Mouse (Mus musculus) kidney, embryonic 16.5 days (tissue): ENCODE data around the gene Gm6482. TPM values are rescaled to one million over a fixed set of nuclear protein-coding genes. Genes with fewer than 3 reads are reported as not detected.
A peak's percentile ranks its signal among the peaks of the same experiment; 100 is the strongest.
"Not testable (repeated sequence)": the region's sequence is repeated elsewhere in the genome, so short reads cannot be mapped to it uniquely, and the experiment has no call there.

Experiments used
- ATAC-seq: fragments of 200-750 bp; cut with Nextera tagmentation; 2 replicates; pipeline ENCODE4 v1.8.0; 2017; ENCODE audit warnings: moderate TSS enrichment; ENCODE audit not compliant: low FRiP score, low TSS enrichment
- H3K27ac ChIP-seq: fragments of 300-500 bp; sonication (generic); 2 replicates; pipeline ENCODE4 v1.5.1; 2014; ENCODE audit warnings: low read length
- H3K27me3 ChIP-seq: fragments of 300-500 bp; sonication (generic); 2 replicates; pipeline ENCODE4 v1.6.1; 2014; ENCODE audit warnings: low read length, control low read depth, mixed read lengths; ENCODE audit not compliant: insufficient read depth
- H3K36me3 ChIP-seq: fragments of 300-500 bp; sonication (generic); 2 replicates; pipeline ENCODE4 v1.6.1; 2014; ENCODE audit warnings: low read length, control low read depth, mixed read lengths; ENCODE audit not compliant: insufficient read depth
- H3K4me1 ChIP-seq: fragments of 300-500 bp; sonication (generic); 2 replicates; pipeline ENCODE4 v1.6.1; 2014; ENCODE audit warnings: low read length, control low read depth, mixed read lengths; ENCODE audit not compliant: insufficient read depth
- H3K4me2 ChIP-seq: fragments of 300-500 bp; sonication (generic); replicated peaks from 2 replicates; pipeline ENCODE4 v1.6.1; 2014; ENCODE audit warnings: low read depth, low read length
- H3K4me3 ChIP-seq: fragments of 300-500 bp; sonication (generic); 2 replicates; pipeline ENCODE4 v1.5.1; 2014; ENCODE audit warnings: mild to moderate bottlenecking, low read length
- H3K9ac ChIP-seq: fragments of 300-500 bp; sonication (generic); replicated peaks from 2 replicates; pipeline ENCODE4 v1.6.1; 2014; ENCODE audit warnings: low read length
- H3K9me3 ChIP-seq: fragments of 300-500 bp; sonication (generic); 2 replicates; pipeline ENCODE4 v1.6.1; 2016; ENCODE audit warnings: low read length, control low read depth
- WGBS: fragments of 180-500 bp; shearing (Covaris S2); extraction: QIAGEN DNeasy Blood & Tissue Kit; methylation state at CpG from one replicate; pipeline ENCODE4 v1.1.7; 2014; 5-methylcytosine and 5-hydroxymethylcytosine counted together
- polyA plus RNA-seq: library from polyadenylated mRNA; unstranded; fragments of >200 nt; fragmentation: Nextera tagmentation; extraction: Ambion mirVana; gene quantifications from 2 replicates; pipeline ENCODE4 v1.2.1, GENCODE M21; 2015

Gene Gm6482
- not detected in 2 replicates for polyA plus RNA-seq

DNA sequence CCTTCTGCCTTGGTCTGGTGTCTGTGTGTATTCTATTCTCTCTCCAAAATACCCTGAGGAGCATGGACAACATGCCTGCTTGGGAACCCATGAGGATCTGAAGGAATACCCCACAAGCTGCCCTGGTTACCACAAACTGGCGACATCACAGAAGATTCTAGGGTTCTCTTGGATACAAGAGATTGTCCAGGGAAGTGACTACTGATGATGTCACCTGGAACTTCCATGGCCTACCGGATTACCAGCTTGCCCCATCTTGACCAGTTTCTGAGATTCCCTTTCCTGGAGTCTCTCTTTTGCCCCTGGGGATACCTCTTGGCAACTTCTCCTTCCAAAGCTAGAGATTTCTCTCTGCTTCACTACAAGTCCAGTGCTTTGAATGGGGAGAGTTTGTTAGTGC, at the start of gene Gm6482:
TSS of gene Gm6482 (minus strand) at position 101 of the 400 bp plus-strand sequence.
- H3K4me3 ChIP-seq, H3K27me3 ChIP-seq, H3K4me1 ChIP-seq, H3K4me2 ChIP-seq, H3K36me3 ChIP-seq, H3K9ac ChIP-seq, ATAC-seq, H3K9me3 ChIP-seq, H3K27ac ChIP-seq: not testable (repeated sequence)
- no CpG with 5 or more reads among the region's 2 CpGs for WGBS

DNA sequence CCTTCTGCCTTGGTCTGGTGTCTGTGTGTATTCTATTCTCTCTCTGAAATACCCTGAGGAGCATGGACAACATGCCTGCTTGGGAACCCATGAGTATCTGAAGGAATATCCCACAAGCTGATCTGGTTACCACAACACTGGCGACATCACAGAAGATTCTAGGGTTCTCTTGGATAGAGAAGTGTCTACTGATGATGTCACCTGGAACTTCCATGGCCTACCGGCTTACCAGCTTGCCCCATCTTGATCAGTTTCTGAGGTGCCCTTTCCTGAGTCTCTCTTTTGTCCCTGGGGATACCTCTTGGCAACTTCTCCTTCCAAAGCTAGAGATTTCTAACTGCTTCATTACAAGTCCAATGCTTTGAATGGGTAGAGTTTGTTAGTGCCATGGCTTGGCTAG, 45.3 kb upstream of the Gm6482 start, which contains the start of gene Gm7954:
TSS of gene Gm7954 (minus strand) at position 101 of the 400 bp plus-strand sequence.
- not testable (repeated sequence) for H3K36me3 ChIP-seq, ATAC-seq, H3K9ac ChIP-seq, H3K4me2 ChIP-seq, H3K27me3 ChIP-seq, H3K4me3 ChIP-seq, H3K27ac ChIP-seq, H3K4me1 ChIP-seq, H3K9me3 ChIP-seq
- WGBS = no CpG with 5 or more reads among the region's 2 CpGs

DNA sequence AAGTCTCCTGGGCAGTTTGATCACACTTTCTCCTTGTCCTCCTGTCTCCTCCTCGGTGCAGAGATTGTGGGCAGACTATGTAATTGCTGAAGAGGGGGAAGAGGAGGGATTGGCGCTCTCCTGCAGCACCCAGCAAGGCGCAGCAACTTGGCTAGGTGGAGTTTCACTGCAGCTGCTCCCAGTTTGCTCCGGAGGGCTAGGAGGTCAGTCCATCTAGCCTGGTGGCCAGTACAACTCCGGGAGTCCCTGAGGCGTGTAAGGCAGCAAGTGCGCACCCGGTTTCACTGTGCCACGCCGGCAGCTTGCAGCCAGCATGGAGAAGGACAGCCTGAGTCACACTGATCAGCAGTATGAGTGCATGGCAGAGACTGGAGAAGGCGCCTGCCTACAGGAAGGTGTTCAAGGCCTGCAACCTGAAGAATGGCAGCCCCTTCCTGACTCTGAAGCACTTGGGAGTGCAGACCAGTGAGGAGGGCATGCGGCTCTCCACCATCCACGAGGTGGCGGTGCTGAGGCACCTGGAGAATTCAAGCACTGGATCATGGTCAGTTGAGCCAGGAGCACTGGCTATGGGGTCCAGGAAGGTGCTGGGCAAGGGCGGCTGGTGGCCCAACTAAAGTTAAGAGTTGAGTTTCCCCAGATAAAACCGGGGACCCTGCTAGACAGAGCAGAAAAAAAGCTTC, 17.5 kb upstream of the Gm6482 start:
- not testable (repeated sequence) for H3K27ac ChIP-seq, H3K36me3 ChIP-seq, H3K9me3 ChIP-seq, H3K27me3 ChIP-seq, H3K9ac ChIP-seq, H3K4me1 ChIP-seq, ATAC-seq, H3K4me3 ChIP-seq
- 9% methylated on average over 10 of the region's 16 CpGs for WGBS
- peak overlapping the region; percentile 35; the same call in 1 of the 2 replicates for H3K4me2 ChIP-seq

DNA sequence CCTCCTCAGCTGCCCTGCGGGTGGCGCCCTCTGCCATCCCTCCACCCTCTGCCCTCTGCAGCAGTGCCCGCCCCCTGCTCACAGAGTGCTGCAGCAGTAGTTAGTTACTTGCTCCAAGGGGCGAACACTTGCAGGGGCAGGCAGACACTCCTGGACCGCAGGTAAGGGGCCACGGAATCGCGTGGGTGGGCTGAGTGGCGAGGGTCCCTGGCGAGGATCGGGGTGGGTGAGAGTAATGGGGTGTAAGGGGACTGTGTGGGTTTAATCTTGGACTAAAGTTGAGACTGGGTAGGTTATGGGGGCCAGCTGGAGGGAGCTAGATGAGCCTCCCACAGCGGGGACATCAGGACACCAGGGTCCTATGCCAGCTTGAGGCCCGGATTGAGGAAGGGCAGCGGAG, 16.6 kb upstream of the Gm6482 start:
- not testable (repeated sequence) for H3K27me3 ChIP-seq, H3K4me1 ChIP-seq, H3K27ac ChIP-seq, H3K36me3 ChIP-seq, H3K4me2 ChIP-seq, H3K9me3 ChIP-seq, H3K4me3 ChIP-seq, H3K9ac ChIP-seq, ATAC-seq
- WGBS = 13% methylated on average over 13 of the region's 14 CpGs

DNA sequence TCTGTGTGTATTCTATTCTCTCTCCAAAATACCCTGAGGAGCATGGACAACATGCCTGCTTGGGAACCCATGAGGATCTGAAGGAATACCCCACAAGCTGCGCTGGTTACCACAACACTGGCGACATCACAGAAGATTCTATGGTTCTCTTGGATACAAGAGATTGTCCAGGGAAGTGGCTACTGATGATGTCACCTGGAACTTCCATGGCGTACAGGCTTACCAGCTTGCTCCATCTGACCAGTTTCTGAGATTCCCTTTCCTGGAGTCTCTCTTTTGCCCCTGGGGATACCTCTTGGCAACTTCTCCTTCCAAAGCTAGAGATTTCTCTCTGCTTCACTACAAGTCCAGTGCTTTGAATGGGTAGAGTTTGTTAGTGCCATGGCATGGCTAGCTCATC, 21.8 kb downstream of the Gm6482 start, which contains the start of gene Gm7945:
TSS of gene Gm7945 (minus strand) at position 101 of the 400 bp plus-strand sequence.
- H3K27ac ChIP-seq, H3K27me3 ChIP-seq, H3K36me3 ChIP-seq, H3K4me1 ChIP-seq, H3K9ac ChIP-seq, H3K9me3 ChIP-seq, ATAC-seq, H3K4me2 ChIP-seq, H3K4me3 ChIP-seq: not testable (repeated sequence)
- WGBS = no CpG with 5 or more reads among the region's 3 CpGs

Other genes starting within 250 kb of the Gm6482 start
- gene Sftpd, start 223.1 kb downstream of the Gm6482 start, polyA plus RNA-seq = 0.16 and 0.45 TPM in 2 replicates
- not detected in 2 replicates for gene Gm2832, start 129.5 kb downstream of the Gm6482 start, polyA plus RNA-seq
- gene Gm5798, start 59.7 kb downstream of the Gm6482 start, polyA plus RNA-seq = not detected in 2 replicates
- gene Gm7945, start 21.9 kb downstream of the Gm6482 start, polyA plus RNA-seq = not detected in 2 replicates
- gene Gm7954, start 45.2 kb upstream of the Gm6482 start, polyA plus RNA-seq = not detected in 2 replicates
- not detected in 2 replicates for gene Gm3486, start 81.2 kb upstream of the Gm6482 start, polyA plus RNA-seq
- gene Gm7970, start 147.3 kb upstream of the Gm6482 start, polyA plus RNA-seq = not detected in 2 replicates
- gene 1700049E17Rik2, start 164.9 kb upstream of the Gm6482 start, polyA plus RNA-seq = not detected in 2 replicates
- gene Gm3072, start 216.3 kb upstream of the Gm6482 start, polyA plus RNA-seq = not detected in 2 replicates
- gene Gm3676, start 238.2 kb upstream of the Gm6482 start, polyA plus RNA-seq = not detected in 2 replicates